Mouse (Mus musculus) frontal cortex, postnatal 10 days (tissue): Measurements from ENCODE around the gene Lyl1.

ENCODE experiments used
- DNase-seq, 2 experiments: peaks; one replicate each; pipeline ENCODE4 v3.0.0; 2022; ENCODE audit warnings: low spot score in 2 of 2, mixed read lengths in 1 of 2

Gene Lyl1

GRCm38 (mm10) chr8:84700941-84701911 lies at the start of gene Lyl1:
Gene Lyl1 (plus strand): TSS chr8:84701457.
- DNase-seq: no peak

GRCm38 (mm10) chr8:84653092-84653631 lies 48.1 kb upstream of the Lyl1 start:
- DNase-seq: no peak

- DNase-seq: no peak
Measured at GRCm38 (mm10) chr8:84654597-84654996, 46.7 kb upstream of the Lyl1 start.

- DNase-seq: no peak
Measured at GRCm38 (mm10) chr8:84655336-84656190, 45.7 kb upstream of the Lyl1 start.

GRCm38 (mm10) chr8:84656191-84656525 lies 45.1 kb upstream of the Lyl1 start:
- no peak for DNase-seq

- DNase-seq: peak in 1 of 2 experiments; percentile 22
Measured at GRCm38 (mm10) chr8:84656641-84657126, 44.6 kb upstream of the Lyl1 start.

GRCm38 (mm10) chr8:84657203-84657602 lies 44.1 kb upstream of the Lyl1 start:
- no peak for DNase-seq

GRCm38 (mm10) chr8:84657680-84658079 lies 43.6 kb upstream of the Lyl1 start:
- DNase-seq: no peak

- no peak for DNase-seq
Measured at GRCm38 (mm10) chr8:84658951-84659350, 42.3 kb upstream of the Lyl1 start.

- no peak for DNase-seq
Measured at GRCm38 (mm10) chr8:84659936-84660818, 41.1 kb upstream of the Lyl1 start.

GRCm38 (mm10) chr8:84660819-84661457 lies 40.3 kb upstream of the Lyl1 start:
- no peak for DNase-seq

- DNase-seq: peak; percentile 61 to 75
Measured at GRCm38 (mm10) chr8:84661458-84661871, 39.8 kb upstream of the Lyl1 start.

- no peak for DNase-seq
Measured at GRCm38 (mm10) chr8:84661961-84662571, 39.2 kb upstream of the Lyl1 start.

GRCm38 (mm10) chr8:84662581-84663065 lies 38.6 kb upstream of the Lyl1 start, which contains the start of gene Ier2:
Gene Ier2 (minus strand): TSS chr8:84662852.
- DNase-seq: peak; percentile 90

- peak; percentile 93 for DNase-seq
Measured at GRCm38 (mm10) chr8:84663483-84664327, 37.6 kb upstream of the Lyl1 start.

- DNase-seq: peak; percentile 79 to 81
Measured at GRCm38 (mm10) chr8:84664566-84665384, 36.5 kb upstream of the Lyl1 start.

GRCm38 (mm10) chr8:84665385-84665893 lies 35.8 kb upstream of the Lyl1 start:
- no peak for DNase-seq

GRCm38 (mm10) chr8:84668081-84668480 lies 33.2 kb upstream of the Lyl1 start:
- no peak for DNase-seq
